16 mouse cellular contexts compared by ENCODE assay signal in the genomic region with DNA sequence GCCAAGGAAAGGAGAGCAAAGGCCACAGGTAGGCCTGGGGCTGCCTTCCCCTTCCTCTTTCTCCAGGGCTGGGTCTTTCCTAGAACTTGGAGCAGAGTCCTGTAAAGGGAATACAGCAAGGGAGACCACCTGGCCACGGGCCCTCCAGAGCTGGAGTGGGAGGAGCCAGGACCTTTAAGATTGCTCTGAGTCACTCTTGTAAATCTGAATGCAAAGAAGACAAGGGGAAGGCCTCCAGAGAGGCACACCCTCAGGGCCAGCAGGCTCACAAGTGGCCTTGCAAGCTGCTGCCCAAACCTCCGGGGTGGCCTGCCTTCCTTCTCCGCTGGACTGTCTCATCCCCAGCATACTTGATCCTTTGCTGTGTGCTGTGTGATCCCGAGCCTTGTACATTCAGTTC. TPM values are rescaled to one million over a fixed set of nuclear protein-coding genes. Genes with fewer than 3 reads are reported as not detected.
DNase-seq lines count a peak whose midpoint lies in the region; ATAC-seq and TF ChIP-seq lines count a peak whose summit lies in the region.
"Had no signal": no experiment of that assay in that cellular context is flagged by ENCODE, and none has a peak within 500 bp of the region (broad histone marks: within the 10 kb centered on the region; RNA-seq: fewer than 3 reads in every experiment).

No protein-coding gene starts in this region.

- H3K27ac ChIP-seq in hindbrain, embryonic 10.5 days: 0 out of 2 replicates have a peak overlapping the region, but pooled peaks have one; percentile 3
- no peak overlapping the region for H3K27ac ChIP-seq in hindbrain, postnatal 0 days
- peak overlapping the region; percentile 88 for H3K27ac ChIP-seq in bone marrow macrophage, adult 2 months (ENCODE audit: insufficient read depth, low read depth, low read length)
- peak overlapping the region; percentile 97 for H3K27ac ChIP-seq in macrophage
- no peak overlapping the region for H3K27ac ChIP-seq in cerebellum, adult 2 months (ENCODE audit: insufficient read depth, low read length)
- H3K27ac ChIP-seq: forebrain, embryonic 13.5 days; left cerebral cortex, adult 2 months; neural tube, embryonic 12.5 days had no signal

- no peak overlapping the region for H3K4me2 ChIP-seq in hindbrain, postnatal 0 days (ENCODE audit: low read depth, low read length)
- H3K4me2 ChIP-seq: forebrain, embryonic 13.5 days; neural tube, embryonic 12.5 days had no signal

- WGBS in hindbrain, embryonic 10.5 days: 72% methylated on average over 4 of the region's 4 CpGs
- 59% methylated on average over 4 of the region's 4 CpGs for WGBS in hindbrain, postnatal 0 days
- WGBS in macrophage (ENCODE audit: missing documents): 31% methylated on average over 4 of the region's 4 CpGs
- WGBS in cerebellum, adult 2 months: 78% methylated on average over 4 of the region's 4 CpGs

- H3K36me3 ChIP-seq in hindbrain, embryonic 10.5 days: no peaks in the 10 kb centered on the region
- H3K36me3 ChIP-seq in hindbrain, postnatal 0 days (ENCODE audit: insufficient read depth, low read length): no peaks in the 10 kb centered on the region
- peaks cover 1% of the 10 kb centered on the region; the same call in 1 of the 2 replicates for H3K36me3 ChIP-seq in macrophage (ENCODE audit: inconsistent target)
- H3K36me3 ChIP-seq: neural tube, embryonic 12.5 days had no signal

- no peaks in the 10 kb centered on the region; the same call in 1 of the 2 replicates for H3K27me3 ChIP-seq in hindbrain, embryonic 10.5 days (ENCODE audit: insufficient read depth, poor library complexity, severe bottlenecking)
- no peaks in the 10 kb centered on the region for H3K27me3 ChIP-seq in hindbrain, postnatal 0 days (ENCODE audit: insufficient read depth, low read length)
- no peaks in the 10 kb centered on the region for H3K27me3 ChIP-seq in cerebellum, adult 2 months (ENCODE audit: control insufficient read depth, insufficient read depth, low read length)
- H3K27me3 ChIP-seq: forebrain, embryonic 13.5 days; neural tube, embryonic 12.5 days had no signal

- H3K9me3 ChIP-seq in hindbrain, embryonic 10.5 days: no peaks in the 10 kb centered on the region
- no peaks in the 10 kb centered on the region for H3K9me3 ChIP-seq in hindbrain, postnatal 0 days (ENCODE audit: low read length)
- H3K9me3 ChIP-seq: forebrain, embryonic 13.5 days; neural tube, embryonic 12.5 days had no signal

- no peak overlapping the region for H3K4me3 ChIP-seq in hindbrain, embryonic 10.5 days
- H3K4me3 ChIP-seq in hindbrain, postnatal 0 days (ENCODE audit: low read length): no peak overlapping the region
- H3K4me3 ChIP-seq in bone marrow macrophage, adult 2 months (ENCODE audit: insufficient read depth, low read length): peak overlapping the region; percentile 68
- peak overlapping the region; percentile 44 for H3K4me3 ChIP-seq in macrophage (ENCODE audit: inconsistent target)
- no peak overlapping the region for H3K4me3 ChIP-seq in cerebellum, adult 2 months (replicated peaks; ENCODE audit: insufficient read depth, low read depth, low read length)
- H3K4me3 ChIP-seq: forebrain, embryonic 13.5 days; left cerebral cortex, adult 2 months; neural tube, embryonic 12.5 days had no signal

- H3K79me2 ChIP-seq in macrophage (ENCODE audit: inconsistent target): peaks cover 95% of the 10 kb centered on the region

- TF ChIP-seq POLR2A in bone marrow macrophage, adult 2 months (IDR thresholded peaks at IDR 0.05; ENCODE audit: borderline replicate concordance, low read depth, low read length): no peak
- TF ChIP-seq POLR2A in cerebellum, adult 2 months (IDR thresholded peaks at IDR 0.05; ENCODE audit: borderline replicate concordance, insufficient read depth, low read length): no peak

- H3K4me1 ChIP-seq in hindbrain, embryonic 10.5 days (replicated peaks): peaks cover 17% of the 10 kb centered on the region
- H3K4me1 ChIP-seq in hindbrain, postnatal 0 days (ENCODE audit: insufficient read depth, low read length): no peaks in the 10 kb centered on the region
- H3K4me1 ChIP-seq in bone marrow macrophage, adult 2 months (ENCODE audit: control insufficient read depth, insufficient read depth, low read length): peaks cover 55% of the 10 kb centered on the region
- no peaks in the 10 kb centered on the region for H3K4me1 ChIP-seq in cerebellum, adult 2 months (ENCODE audit: control insufficient read depth, insufficient read depth, low read length)
- H3K4me1 ChIP-seq: forebrain, embryonic 13.5 days had no signal

- TF ChIP-seq CTCF in hindbrain, postnatal 0 days (IDR thresholded peaks at IDR 0.05; ENCODE audit: low read depth): no peak
- TF ChIP-seq CTCF in bone marrow macrophage, adult 2 months (IDR thresholded peaks at IDR 0.05; ENCODE audit: low read depth, low read length): no peak
- TF ChIP-seq CTCF in cerebellum, adult 2 months (IDR thresholded peaks at IDR 0.05; ENCODE audit: borderline replicate concordance, insufficient read depth, low read depth, low read length): no peak

- H3K9ac ChIP-seq in hindbrain, postnatal 0 days (replicated peaks; ENCODE audit: low read length): no peak overlapping the region
- H3K9ac ChIP-seq: forebrain, embryonic 13.5 days; neural tube, embryonic 12.5 days had no signal

- no peak for ATAC-seq in hindbrain, postnatal 0 days
- ATAC-seq: forebrain, embryonic 13.5 days had no signal

- DNase-seq in hindbrain, embryonic 10.5 days (ENCODE audit: low spot score): no peak
- no peak for DNase-seq in hindbrain, postnatal 0 days (ENCODE audit: low spot score)
- peak; percentile 40 for DNase-seq in 3T3-L1 (ENCODE audit: low read depth, low spot score)
- no peak for DNase-seq in thymus, postnatal 10 days (ENCODE audit: low spot score in 2 of 2)
- DNase-seq in cerebellum, postnatal 25 days: no peak
- no peak for DNase-seq in cerebellum, adult 2 months
- DNase-seq: embryo, embryonic 11 days; kidney, postnatal 14 days; right cerebral cortex, adult 18-20 months had no signal

RNA-seq across cellular contexts. Expression of gene Arap1, which starts 13.9 kb away (rescaled TPM):
- polyA plus RNA-seq in hindbrain, embryonic 10.5 days (2016; fragmentation: Nextera tagmentation; extraction: Ambion mirVana): 14.7 and 19.2 TPM in 2 replicates
- total RNA-seq in hindbrain, postnatal 0 days (2014; rRNA removed): 19.2 and 44.0 TPM in 2 replicates
- 9.2 and 10.5 TPM in 2 replicates for polyA plus RNA-seq in hindbrain, postnatal 0 days (2015; fragmentation: Nextera tagmentation; extraction: Ambion mirVana)
- 326 and 363 TPM in 2 replicates for polyA plus RNA-seq in bone marrow macrophage, adult 2 months (2012; ENCODE audit: insufficient read depth, insufficient read length, missing spikeins)
- total RNA-seq in macrophage (2018; cell fraction: chromatin; rRNA removed): 1,000 to 10,000 TPM; 1,474 to 3,673 (median 2,470) TPM
- 100 to 1,000 TPM; 324 to 594 (median 401) TPM for total RNA-seq in macrophage (2018; cell fraction: cytosol; rRNA removed)
- total RNA-seq in macrophage (2018; cell fraction: nucleus; rRNA removed): 1,000 to 10,000 TPM in 21 of 26 experiments, 100 to 1,000 TPM in 5; 671 to 1,624 (median 1,183) TPM
- polyA plus RNA-seq in macrophage (2018): 195 to 293 TPM (median 225 TPM) in 3 replicates
- polyA plus RNA-seq in cerebellum, adult 2 months (2012; rRNA removed): 41.8 and 44.8 TPM in 2 replicates

RNA-seq across cellular contexts. Expression of gene Stard10, which starts 44.9 kb away (rescaled TPM):
- 9.8 and 10.4 TPM in 2 replicates for polyA plus RNA-seq in hindbrain, embryonic 10.5 days (2016; fragmentation: Nextera tagmentation; extraction: Ambion mirVana)
- 39.3 and 53.4 TPM in 2 replicates for total RNA-seq in hindbrain, postnatal 0 days (2014; rRNA removed)
- 17.2 and 20.1 TPM in 2 replicates for polyA plus RNA-seq in hindbrain, postnatal 0 days (2015; fragmentation: Nextera tagmentation; extraction: Ambion mirVana)
- polyA plus RNA-seq in bone marrow macrophage, adult 2 months (2012; ENCODE audit: insufficient read depth, insufficient read length, missing spikeins): 3.3 and 8.0 TPM in 2 replicates
- 1 to 10 TPM in 2 of 26 experiments, not detected in 24; 1.1 to 5.2 TPM for total RNA-seq in macrophage (2018; cell fraction: chromatin; rRNA removed)
- 1 to 10 TPM in 6 of 26 experiments, under 1 TPM in 19, not detected in 1; 0.20 to 1.4 (median 0.77) TPM for total RNA-seq in macrophage (2018; cell fraction: cytosol; rRNA removed)
- total RNA-seq in macrophage (2018; cell fraction: nucleus; rRNA removed): 10 to 100 TPM in 1 of 26 experiments, 1 to 10 TPM in 5, under 1 TPM in 3, not detected in 17; 0.81 to 16.4 (median 1.1) TPM
- polyA plus RNA-seq in macrophage (2018): 0.68 to 0.99 TPM (median 0.88 TPM) in 3 replicates
- 119 and 123 TPM in 2 replicates for polyA plus RNA-seq in cerebellum, adult 2 months (2012; rRNA removed)

RNA-seq across cellular contexts. Expression of gene Gm45837, which starts 48.9 kb away (rescaled TPM):
- polyA plus RNA-seq in hindbrain, embryonic 10.5 days (2016; fragmentation: Nextera tagmentation; extraction: Ambion mirVana): 0.82 and 1.3 TPM in 2 replicates
- not detected in 2 replicates for total RNA-seq in hindbrain, postnatal 0 days (2014; rRNA removed)
- polyA plus RNA-seq in hindbrain, postnatal 0 days (2015; fragmentation: Nextera tagmentation; extraction: Ambion mirVana): not detected in 2 replicates
- 8.7 and 11.2 TPM in 2 replicates for polyA plus RNA-seq in bone marrow macrophage, adult 2 months (2012; ENCODE audit: insufficient read depth, insufficient read length, missing spikeins)
- total RNA-seq in macrophage (2018; cell fraction: chromatin; rRNA removed): 10 to 100 TPM in 8 of 26 experiments, 1 to 10 TPM in 17, not detected in 1; 1.9 to 22.7 (median 5.4) TPM
- total RNA-seq in macrophage (2018; cell fraction: cytosol; rRNA removed): 1 to 10 TPM in 18 of 26 experiments, under 1 TPM in 2, not detected in 6; 0.83 to 4.0 (median 2.2) TPM
- 1 to 10 TPM in 22 of 26 experiments, under 1 TPM in 2, not detected in 2; 0.34 to 9.1 (median 3.7) TPM for total RNA-seq in macrophage (2018; cell fraction: nucleus; rRNA removed)
- 2.8 TPM in 1 of 3 replicates, not detected in the others for polyA plus RNA-seq in macrophage (2018)
- polyA plus RNA-seq in cerebellum, adult 2 months (2012; rRNA removed): 0.52 and 1.2 TPM in 2 replicates
- total RNA-seq: megakaryocyte progenitor cell, adult 5-6 weeks had no signal
- polyA plus RNA-seq: forebrain, embryonic 13.5 days; neural tube, embryonic 12.5 days; thymus, postnatal 0 days had no signal

RNA-seq across cellular contexts. Expression of gene Atg16l2, which starts 59.7 kb away (rescaled TPM):
- polyA plus RNA-seq in hindbrain, embryonic 10.5 days (2016; fragmentation: Nextera tagmentation; extraction: Ambion mirVana): 13.8 and 20.1 TPM in 2 replicates
- 16.9 and 49.3 TPM in 2 replicates for total RNA-seq in hindbrain, postnatal 0 days (2014; rRNA removed)
- 18.8 and 20.6 TPM in 2 replicates for polyA plus RNA-seq in hindbrain, postnatal 0 days (2015; fragmentation: Nextera tagmentation; extraction: Ambion mirVana)
- 13.2 and 28.0 TPM in 2 replicates for polyA plus RNA-seq in bone marrow macrophage, adult 2 months (2012; ENCODE audit: insufficient read depth, insufficient read length, missing spikeins)
- total RNA-seq in macrophage (2018; cell fraction: chromatin; rRNA removed): 100 to 1,000 TPM in 11 of 26 experiments, 10 to 100 TPM in 15; 38.9 to 249 (median 85.4) TPM
- 1 to 10 TPM; 2.0 to 9.2 (median 5.0) TPM for total RNA-seq in macrophage (2018; cell fraction: cytosol; rRNA removed)
- 100 to 1,000 TPM in 1 of 26 experiments, 10 to 100 TPM in 25; 13.5 to 103 (median 42.4) TPM for total RNA-seq in macrophage (2018; cell fraction: nucleus; rRNA removed)
- polyA plus RNA-seq in macrophage (2018): 4.0 to 14.2 TPM (median 6.1 TPM) in 3 replicates
- 60.5 and 62.6 TPM in 2 replicates for polyA plus RNA-seq in cerebellum, adult 2 months (2012; rRNA removed)

RNA-seq across cellular contexts. Expression of gene Pde2a, which starts 59.7 kb away (rescaled TPM):
- 18.3 and 30.3 TPM in 2 replicates for polyA plus RNA-seq in hindbrain, embryonic 10.5 days (2016; fragmentation: Nextera tagmentation; extraction: Ambion mirVana)
- total RNA-seq in hindbrain, postnatal 0 days (2014; rRNA removed): 54.4 and 55.8 TPM in 2 replicates
- 26.7 and 27.1 TPM in 2 replicates for polyA plus RNA-seq in hindbrain, postnatal 0 days (2015; fragmentation: Nextera tagmentation; extraction: Ambion mirVana)
- polyA plus RNA-seq in bone marrow macrophage, adult 2 months (2012; ENCODE audit: insufficient read depth, insufficient read length, missing spikeins): 2.6 and 3.5 TPM in 2 replicates
- total RNA-seq in macrophage (2018; cell fraction: chromatin; rRNA removed): 10 to 100 TPM in 11 of 26 experiments, 1 to 10 TPM in 15; 1.3 to 24.2 (median 8.1) TPM
- total RNA-seq in macrophage (2018; cell fraction: cytosol; rRNA removed): 1 to 10 TPM in 13 of 26 experiments, under 1 TPM in 12, not detected in 1; 0.11 to 5.7 (median 1.0) TPM
- 1 to 10 TPM in 22 of 26 experiments, under 1 TPM in 2, not detected in 2; 0.56 to 8.7 (median 3.0) TPM for total RNA-seq in macrophage (2018; cell fraction: nucleus; rRNA removed)
- 2.0 to 6.1 TPM (median 3.1 TPM) in 3 replicates for polyA plus RNA-seq in macrophage (2018)
- polyA plus RNA-seq in cerebellum, adult 2 months (2012; rRNA removed): 26.6 and 29.6 TPM in 2 replicates

Comparison
In these comparisons a context has a peak if more than half of its experiments do, and no peak if none do; other contexts are left out.
1. H3K27ac ChIP-seq: peak in hindbrain, embryonic 10.5 days (single experiment), bone marrow macrophage, adult 2 months (single experiment) and macrophage (single experiment); none in hindbrain, postnatal 0 days (single experiment) and cerebellum, adult 2 months (single experiment).
2. H3K4me3 ChIP-seq: peak in bone marrow macrophage, adult 2 months (single experiment) and macrophage (single experiment); none in hindbrain, embryonic 10.5 days (single experiment), hindbrain, postnatal 0 days (single experiment) and cerebellum, adult 2 months (single experiment).